Mouse (Mus musculus) macrophage (primary cell): ENCODE measurements around the gene Foxred2. TPM values are rescaled to one million over a fixed set of nuclear protein-coding genes. Genes with fewer than 3 reads are reported as not detected.

Experiments used
- H3K27ac ChIP-seq: fragments of 350-480 bp; formaldehyde crosslinking; 2 replicates; pipeline ENCODE4 v1.9.0; 2021
- H3K36me3 ChIP-seq: fragments of 350-480 bp; formaldehyde crosslinking; 2 replicates; pipeline ENCODE4 v1.9.0; 2021; ENCODE audit errors: inconsistent target
- H3K4me3 ChIP-seq: fragments of 350-480 bp; formaldehyde crosslinking; 2 replicates; pipeline ENCODE4 v1.9.0; 2021; ENCODE audit errors: inconsistent target
- H3K79me2 ChIP-seq: fragments of 350-480 bp; formaldehyde crosslinking; 2 replicates; pipeline ENCODE4 v1.9.0; 2021; ENCODE audit errors: inconsistent target
- WGBS: methylation state at CpG from one replicate; pipeline ENCODE4 v1.1.7; 2026; ENCODE audit warnings: inconsistent platforms; ENCODE audit not compliant: missing documents; 5-methylcytosine and 5-hydroxymethylcytosine counted together
- polyA plus RNA-seq: library from polyadenylated mRNA; stranded (reverse); fragments of 250-400 nt; gene quantifications from 3 replicates; pipeline ENCODE4 v1.2.4, GENCODE M21; 2018; ENCODE audit warnings: inconsistent platforms

Foxred2 gene
- polyA plus RNA-seq, 1 experiment from 2014 or later, result 18.7 TPM

DNA sequence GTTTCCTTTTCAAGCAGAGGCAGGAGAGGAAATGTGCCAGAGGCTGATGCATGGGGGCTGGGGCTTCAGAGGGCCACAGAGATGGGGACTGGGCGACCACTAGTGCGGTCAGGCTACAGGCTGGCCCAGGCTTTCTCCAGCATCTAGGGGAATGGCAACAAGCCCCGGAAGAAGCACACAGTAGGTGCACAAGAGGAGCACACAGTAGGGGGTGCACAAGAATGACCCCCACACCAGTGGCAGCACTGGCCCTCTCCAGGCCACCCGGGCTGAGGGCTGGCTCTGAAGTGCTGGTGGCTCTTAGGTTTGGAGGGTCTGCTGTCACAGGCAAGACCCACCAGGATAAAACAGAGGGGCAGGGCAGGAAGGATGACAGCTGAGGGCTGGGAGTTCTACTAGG, 41.2 kb downstream of the Foxred2 start:
- no peak overlapping the region for H3K27ac ChIP-seq
- WGBS, result 98% methylated on average over 4 of the region's 4 CpGs
- H3K4me3 ChIP-seq, result no peak overlapping the region
- peaks cover 33% of the 10 kb centered on the region for H3K36me3 ChIP-seq
- peaks cover 23% of the 10 kb centered on the region; the same call in 1 of the 2 replicates for H3K79me2 ChIP-seq

DNA sequence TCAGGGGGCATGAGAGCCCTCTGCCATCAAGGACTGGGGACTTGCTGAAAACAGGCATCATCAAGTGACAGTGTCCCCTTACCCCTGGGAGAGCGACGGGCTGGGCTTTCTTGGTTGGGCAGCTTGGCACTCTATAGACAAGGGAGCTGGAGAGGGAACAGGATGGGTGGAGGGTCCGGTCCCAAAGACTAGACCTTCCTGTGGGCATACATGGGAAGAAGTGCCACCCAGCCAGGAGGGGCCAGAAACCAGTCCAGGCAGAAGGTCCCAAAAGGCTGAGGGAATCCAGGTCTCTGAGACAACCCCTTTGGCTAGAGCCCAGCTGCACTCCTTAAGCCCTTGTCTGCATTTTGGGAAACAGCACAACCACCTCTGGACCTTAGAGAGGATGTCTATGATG, 42.0 kb downstream of the Foxred2 start:
- H3K36me3 ChIP-seq, result peaks cover 29% of the 10 kb centered on the region
- H3K27ac ChIP-seq, result no peak overlapping the region
- H3K4me3 ChIP-seq, result no peak overlapping the region
- WGBS, result 95% methylated on average over 3 of the region's 3 CpGs
- H3K79me2 ChIP-seq, result peaks cover 15% of the 10 kb centered on the region; the same call in 1 of the 2 replicates

DNA sequence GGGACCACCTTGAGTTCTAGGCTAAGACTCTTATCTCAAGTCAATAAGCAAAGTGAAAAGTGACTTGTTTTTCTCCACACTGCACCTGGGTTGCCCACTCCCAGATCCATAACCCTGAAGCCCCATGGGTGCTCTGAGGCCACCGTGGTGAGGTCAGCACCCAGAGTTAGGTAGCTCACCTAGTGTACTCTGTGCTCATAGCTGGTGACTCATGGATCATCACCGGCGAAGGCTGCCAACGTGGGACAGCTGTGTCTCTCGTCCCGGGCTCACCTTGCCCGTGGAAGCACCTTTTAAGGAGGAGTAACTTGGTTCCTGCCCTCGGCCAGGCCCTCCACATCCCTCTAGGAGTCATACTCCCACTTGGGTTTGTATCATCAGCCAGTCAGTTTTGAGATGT, 43.5 kb downstream of the Foxred2 start:
- Histone ChIP-seq H3K36me3 (peaks cover 23% of the 10 kb centered on the region), H3K79me2 (peaks cover under 1% of the 10 kb centered on the region; the same call in 1 of the 2 replicates), H3K27ac (no peak overlapping the region), H3K4me3 (no peak overlapping the region)
- 95% methylated on average over 8 of the region's 8 CpGs for WGBS

DNA sequence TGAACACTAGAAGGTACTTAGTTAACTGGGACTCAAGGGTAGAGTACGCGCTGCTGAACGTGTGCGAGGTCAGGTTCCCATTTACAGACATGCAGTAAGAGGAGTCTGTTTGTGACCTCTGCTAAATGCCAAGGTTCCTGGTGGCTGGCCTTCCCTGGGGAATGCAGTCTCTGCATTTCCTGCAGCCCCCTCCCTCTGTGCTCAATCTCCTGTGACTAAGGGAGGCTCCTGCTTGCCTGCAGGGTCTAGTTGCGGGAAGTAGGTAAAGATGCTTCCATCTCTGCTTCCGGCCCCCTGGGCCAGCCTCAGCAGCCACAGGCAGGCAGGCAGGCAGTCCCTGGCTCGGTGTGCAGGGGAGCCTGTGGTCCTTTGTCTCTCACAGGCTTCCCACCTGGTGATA, 43.9 kb downstream of the Foxred2 start:
- H3K4me3 ChIP-seq, result no peak overlapping the region
- WGBS, result 94% methylated on average over 7 of the region's 7 CpGs
- peaks cover 23% of the 10 kb centered on the region for H3K36me3 ChIP-seq
- no peaks in the 10 kb centered on the region; the same call in 1 of the 2 replicates for H3K79me2 ChIP-seq
- no peak overlapping the region for H3K27ac ChIP-seq

DNA sequence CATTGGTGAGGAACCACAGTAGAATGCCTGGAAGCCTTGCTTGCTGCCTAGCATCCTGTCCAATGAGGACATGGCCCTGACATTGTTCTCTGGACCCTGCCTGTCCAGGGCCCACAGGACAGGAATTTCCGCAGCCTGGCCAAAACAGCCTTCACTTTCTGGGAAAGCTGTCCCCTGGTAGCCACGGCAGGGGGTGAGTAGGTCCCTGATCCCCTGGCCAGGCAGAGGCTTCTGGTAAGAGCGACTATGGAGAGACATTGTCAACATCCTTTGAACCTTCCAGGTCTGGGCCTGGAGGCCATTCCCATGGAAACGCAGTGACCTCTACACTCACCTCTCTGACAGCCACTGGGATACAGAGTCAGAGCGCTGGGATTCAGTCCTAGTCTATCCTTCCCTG, 44.5 kb downstream of the Foxred2 start:
- Histone ChIP-seq H3K79me2 (no peaks in the 10 kb centered on the region; the same call in 1 of the 2 replicates), H3K27ac (no peak overlapping the region), H3K36me3 (peaks cover 23% of the 10 kb centered on the region), H3K4me3 (no peak overlapping the region)
- 95% methylated on average over 5 of the region's 5 CpGs for whole genome bisulfite sequencing

DNA sequence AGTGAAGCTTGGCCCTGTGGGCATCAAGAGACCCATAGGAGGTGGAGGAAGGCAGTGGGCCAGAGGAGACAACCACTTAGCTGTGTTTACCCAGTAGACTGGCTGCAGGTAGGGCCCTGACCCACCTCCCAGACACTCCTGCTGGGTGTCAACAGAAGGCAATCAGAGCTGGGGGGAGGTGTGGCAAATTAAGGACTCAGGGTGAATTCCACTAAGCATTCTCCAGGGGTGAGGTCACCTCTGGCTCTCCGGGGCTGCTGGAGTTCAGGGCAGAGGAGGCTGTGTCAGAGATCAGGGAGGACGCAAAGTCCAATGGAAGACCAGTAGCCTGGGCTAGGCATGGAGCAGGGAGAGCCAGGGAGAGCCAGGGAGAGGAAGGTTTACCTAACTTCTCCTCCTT, 45.5 kb downstream of the Foxred2 start:
- WGBS, result 88% methylated on average over 2 of the region's 2 CpGs
- Histone ChIP-seq H3K4me3 (no peak overlapping the region), H3K79me2 (no peaks in the 10 kb centered on the region), H3K36me3 (peaks cover 19% of the 10 kb centered on the region), H3K27ac (no peak overlapping the region)

DNA sequence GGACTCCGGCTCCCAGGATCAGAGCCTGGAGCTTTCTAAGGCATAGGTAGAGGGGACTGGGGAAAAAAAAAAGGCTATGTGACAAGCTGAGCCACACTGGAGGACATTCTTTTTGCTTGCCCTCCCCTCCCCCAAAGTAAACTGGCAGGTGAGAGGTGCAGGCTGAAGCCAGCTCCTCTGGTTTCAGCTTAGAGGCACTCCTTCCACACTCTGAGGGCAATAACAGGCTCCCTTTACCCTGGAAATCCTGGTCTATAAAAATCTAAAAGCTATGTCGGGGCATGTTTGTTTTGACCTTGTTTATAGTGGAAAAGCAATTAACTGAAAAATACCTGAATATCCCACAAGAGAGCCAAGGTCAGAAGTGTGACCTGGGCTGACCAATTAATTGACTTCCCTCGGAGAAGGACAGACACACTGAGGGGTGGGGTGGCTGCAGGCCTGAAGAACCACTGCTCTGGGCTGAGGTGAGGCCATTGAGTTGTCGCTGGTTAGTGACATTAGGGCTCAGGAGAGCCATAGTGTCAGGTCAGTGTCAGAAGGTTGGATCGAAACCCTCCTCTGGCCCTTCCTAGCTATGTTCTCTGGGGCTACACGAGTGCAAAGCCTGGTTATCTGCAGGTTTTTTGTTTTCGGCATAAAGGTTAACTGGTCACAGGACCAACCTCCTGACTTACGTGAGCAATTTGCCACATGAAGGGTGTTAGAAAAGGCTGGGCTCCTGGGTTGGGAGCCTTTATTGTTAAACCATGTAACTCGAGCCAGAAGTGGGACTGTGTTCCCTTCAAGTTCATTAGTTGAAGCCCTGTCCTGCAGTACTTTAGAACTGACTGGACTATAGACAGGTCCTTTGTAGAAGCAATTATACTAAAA, 48.6 kb downstream of the Foxred2 start:
- WGBS, result 88% methylated on average over 9 of the region's 9 CpGs
- Histone ChIP-seq H3K27ac (no peak overlapping the region), H3K79me2 (no peaks in the 10 kb centered on the region), H3K36me3 (no peaks in the 10 kb centered on the region), H3K4me3 (no peak overlapping the region)

DNA sequence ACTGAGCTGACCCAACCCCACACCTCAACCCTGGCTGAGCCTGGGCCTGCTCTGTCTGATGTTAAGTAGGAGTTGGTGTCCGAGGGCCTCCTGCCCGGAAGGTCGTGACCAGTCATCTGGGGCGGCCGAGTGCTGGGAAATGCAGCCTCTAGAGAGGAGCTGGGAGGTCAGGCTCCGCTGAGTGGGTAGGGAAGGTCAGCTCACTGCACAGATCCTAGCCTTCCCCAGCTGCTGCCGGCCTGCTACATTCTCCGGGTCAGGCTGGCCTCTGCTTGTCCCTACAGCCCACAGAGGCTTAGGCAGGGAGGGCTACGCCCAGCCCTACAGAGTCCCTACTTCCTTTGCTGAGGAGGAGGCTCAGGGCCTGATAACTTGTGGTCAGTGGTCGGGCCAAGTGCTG, 50.0 kb downstream of the Foxred2 start:
- no peak overlapping the region for H3K4me3 ChIP-seq
- no peaks in the 10 kb centered on the region for H3K36me3 ChIP-seq
- 92% methylated on average over 9 of the region's 10 CpGs for WGBS
- H3K79me2 ChIP-seq, result no peaks in the 10 kb centered on the region
- H3K27ac ChIP-seq, result no peak overlapping the region

DNA sequence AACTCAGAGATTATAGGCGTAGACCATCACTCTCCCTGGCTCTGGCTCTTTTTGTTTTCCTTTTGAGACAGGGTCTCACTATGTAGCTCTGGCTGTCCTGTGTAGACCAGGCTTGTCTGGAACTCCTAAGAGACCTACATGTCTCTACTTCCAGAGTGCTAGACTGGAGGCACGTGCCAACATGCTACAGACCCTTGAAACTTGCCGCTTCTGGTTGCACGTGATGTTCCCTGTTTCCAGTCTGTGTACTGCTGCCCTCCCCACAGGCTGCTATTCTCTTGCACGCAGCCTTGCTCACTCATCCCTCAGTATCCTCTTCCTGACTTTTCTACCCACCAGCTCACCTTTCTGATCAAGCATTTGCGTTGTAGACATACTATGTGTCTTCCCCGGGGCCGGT, 50.4 kb downstream of the Foxred2 start:
- no peak overlapping the region for H3K27ac ChIP-seq
- WGBS, result 92% methylated on average over 8 of the region's 8 CpGs
- no peaks in the 10 kb centered on the region for H3K36me3 ChIP-seq
- no peaks in the 10 kb centered on the region for H3K79me2 ChIP-seq
- H3K4me3 ChIP-seq, result no peak overlapping the region

DNA sequence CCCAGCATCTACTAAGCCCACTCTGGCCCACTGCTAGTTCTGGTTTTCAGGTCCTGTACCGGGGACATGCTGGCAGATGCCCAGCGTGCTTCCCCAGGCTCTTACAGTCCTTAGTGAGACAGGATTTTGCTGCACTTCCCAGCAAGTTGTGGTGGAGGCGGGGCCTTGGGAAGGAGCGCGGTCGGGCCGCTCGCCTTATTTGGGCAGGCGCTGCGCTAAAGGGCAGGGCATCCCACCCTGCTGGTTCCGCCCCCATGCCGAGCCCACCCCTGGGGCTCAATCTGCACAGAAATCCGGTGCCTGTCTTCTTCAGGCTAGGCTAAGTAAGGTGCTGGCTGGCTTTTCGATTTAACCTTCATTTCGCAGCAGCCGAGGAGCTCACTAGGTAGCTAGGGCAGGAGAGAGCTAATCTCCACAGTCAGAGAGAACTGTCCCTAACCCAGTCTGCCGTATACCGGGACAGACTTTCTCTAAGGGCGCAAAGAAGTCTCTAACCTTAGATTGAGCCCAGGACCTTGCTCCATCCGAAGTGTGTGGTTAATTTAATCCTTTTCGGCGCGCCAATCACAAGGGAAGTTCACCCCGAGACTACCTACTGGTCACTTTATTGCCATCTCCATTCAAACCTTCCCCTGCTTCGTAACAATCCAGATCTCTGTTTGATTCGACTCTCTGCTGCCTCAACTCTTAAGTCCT, 51.1 kb downstream of the Foxred2 start:
- 30% methylated on average over 20 of the region's 26 CpGs for WGBS
- Histone ChIP-seq H3K4me3 (no peak overlapping the region; the same call in 1 of the 2 replicates), H3K36me3 (no peaks in the 10 kb centered on the region), H3K79me2 (no peaks in the 10 kb centered on the region), H3K27ac (no peak overlapping the region)

DNA sequence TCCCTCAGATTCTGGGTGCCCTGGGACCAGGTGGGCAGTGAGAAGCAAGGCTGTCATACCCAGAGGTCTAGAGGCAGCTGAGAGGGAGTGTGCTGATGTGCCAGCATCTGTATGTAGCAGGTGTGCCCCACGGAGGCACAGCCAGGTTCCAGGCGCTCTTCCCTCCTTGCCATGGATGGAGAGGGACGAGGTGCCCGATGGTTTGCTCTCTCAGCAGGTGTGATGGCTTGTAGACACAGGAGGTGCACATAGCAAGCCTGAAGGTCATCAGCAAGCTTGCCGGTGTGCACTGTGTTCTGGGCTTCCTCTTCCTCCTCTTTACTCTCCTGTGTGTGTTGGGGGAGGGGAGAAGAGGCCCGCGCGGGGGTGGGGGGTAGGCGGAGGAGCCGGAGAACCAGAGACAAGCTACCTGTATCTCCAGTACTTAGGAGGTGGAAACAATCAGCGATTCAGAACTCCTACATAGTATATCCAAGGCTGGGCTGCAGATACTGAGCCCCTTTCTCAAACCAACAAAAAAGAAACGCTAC, 52.1 kb downstream of the Foxred2 start:
- WGBS, result 34% methylated on average over 12 of the region's 12 CpGs
- Histone ChIP-seq H3K27ac (no peak overlapping the region), H3K4me3 (no peak overlapping the region)

DNA sequence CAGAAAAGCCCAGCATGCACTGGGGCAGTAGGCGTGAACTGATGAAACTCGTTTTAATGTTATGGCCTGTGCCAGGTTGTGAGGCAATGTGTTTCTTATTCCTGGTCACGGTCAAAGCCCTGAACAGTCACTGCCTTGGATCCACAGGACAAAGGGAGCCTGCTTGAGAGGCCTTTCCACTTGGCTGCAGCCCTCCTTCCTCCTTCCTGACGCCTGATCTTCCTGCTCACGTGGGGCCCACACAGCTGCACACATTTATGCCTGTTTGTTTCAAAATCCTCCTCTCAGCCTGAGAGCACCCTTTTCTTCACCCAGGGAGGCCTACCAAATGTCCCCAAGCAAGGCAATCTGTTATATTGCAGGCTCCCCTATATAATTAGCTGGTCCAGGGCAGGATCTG, 53.3 kb downstream of the Foxred2 start:
- H3K79me2 ChIP-seq, result no peaks in the 10 kb centered on the region
- no peak overlapping the region for H3K4me3 ChIP-seq
- WGBS, result 60% methylated on average over 5 of the region's 5 CpGs
- H3K36me3 ChIP-seq, result no peaks in the 10 kb centered on the region
- H3K27ac ChIP-seq, result no peak overlapping the region

More for the DNA sequence above, 52.1 kb downstream of the Foxred2 start:
- H3K36me3 ChIP-seq, result no peaks in the 10 kb centered on the region
- H3K79me2 ChIP-seq, result no peaks in the 10 kb centered on the region

DNA sequence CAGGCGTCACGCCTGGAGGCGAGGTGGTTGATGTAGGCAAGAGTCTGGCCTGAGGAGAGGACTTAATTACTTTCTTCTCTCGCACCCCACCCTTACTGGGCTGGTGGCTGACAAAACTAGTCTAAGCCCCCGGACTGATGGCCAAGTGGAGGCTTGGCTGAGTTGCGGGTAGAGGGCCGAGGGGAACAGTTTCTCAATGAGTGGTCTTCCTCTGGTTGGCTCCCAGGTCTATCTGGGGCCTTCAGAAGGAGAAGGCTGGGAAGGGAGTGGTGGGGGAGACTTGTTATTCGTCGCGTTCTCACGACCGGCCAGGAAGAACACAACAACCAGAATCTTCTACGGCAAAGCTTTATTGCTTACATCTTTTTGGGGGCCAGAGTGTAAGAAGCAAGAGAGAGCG, 61.6 kb downstream of the Foxred2 start:
- 76% methylated on average over 7 of the region's 14 CpGs for WGBS
- Histone ChIP-seq H3K4me3 (no peak overlapping the region), H3K27ac (no peak overlapping the region), H3K79me2 (no peaks in the 10 kb centered on the region), H3K36me3 (no peaks in the 10 kb centered on the region)

DNA sequence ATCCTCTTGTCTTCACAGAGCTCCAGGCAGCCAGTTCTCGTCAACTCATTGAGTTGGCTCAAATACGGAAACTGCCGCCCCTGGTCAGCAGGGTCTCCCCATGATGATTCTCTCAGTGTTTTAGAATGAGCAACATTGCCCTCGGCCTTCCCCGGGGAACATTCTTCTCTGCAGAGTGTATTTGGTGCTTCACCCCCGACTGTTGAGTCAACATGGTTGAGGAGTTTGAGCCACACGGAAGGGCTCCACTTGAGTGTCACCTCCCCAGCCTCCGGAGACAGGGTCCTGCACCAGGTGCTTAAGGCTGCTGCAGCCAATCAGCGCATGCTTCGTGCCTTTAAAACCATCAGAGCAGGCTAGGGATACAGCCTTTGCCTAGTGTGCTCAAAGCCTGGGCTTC, 63.2 kb downstream of the Foxred2 start:
- no peaks in the 10 kb centered on the region for H3K36me3 ChIP-seq
- 91% methylated on average over 10 of the region's 10 CpGs for WGBS
- H3K79me2 ChIP-seq, result no peaks in the 10 kb centered on the region
- H3K4me3 ChIP-seq, result no peak overlapping the region
- no peak overlapping the region for H3K27ac ChIP-seq

DNA sequence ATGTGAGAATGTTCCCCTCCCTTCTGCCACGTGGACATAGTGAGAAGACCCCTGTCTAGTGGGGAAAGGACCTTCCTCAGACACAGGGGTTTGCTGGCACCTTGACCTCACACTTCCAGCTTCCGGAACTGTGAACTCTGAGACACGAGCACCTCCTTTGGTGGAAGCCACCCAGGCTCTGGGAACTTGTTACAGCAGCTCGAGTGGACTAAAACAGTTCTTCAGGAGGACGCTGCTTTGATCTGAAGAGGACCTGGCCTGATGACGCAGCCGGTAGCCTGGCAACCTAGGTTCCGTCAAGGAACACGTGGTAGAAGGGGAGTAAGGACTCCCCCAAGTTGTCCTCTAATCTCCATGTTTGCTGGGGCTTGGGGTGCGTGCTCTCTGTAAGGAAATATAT, 64.1 kb downstream of the Foxred2 start:
- 98% methylated on average over 10 of the region's 10 CpGs for WGBS
- H3K27ac ChIP-seq, result no peak overlapping the region
- H3K36me3 ChIP-seq, result no peaks in the 10 kb centered on the region
- H3K79me2 ChIP-seq, result no peaks in the 10 kb centered on the region
- no peak overlapping the region for H3K4me3 ChIP-seq
